Mouse (Mus musculus) ES-Bruce4 (cell line): ENCODE data around the gene Krtap4-9. TPM values are rescaled to one million over a fixed set of nuclear protein-coding genes. Genes with fewer than 3 reads are reported as not detected.
"Not testable (repeated sequence)": the region's sequence is repeated elsewhere in the genome, so short reads cannot be mapped to it uniquely, and the experiment has no call there.

Experiments used
- H3K27ac ChIP-seq: 2 replicates; pipeline ENCODE4 v1.5.1; 2012; ENCODE audit warnings: low read length, inconsistent platforms; ENCODE audit not compliant: insufficient read depth
- H3K27me3 ChIP-seq: 2 replicates; pipeline ENCODE4 v1.6.1; 2012; ENCODE audit warnings: mild to moderate bottlenecking, low read length, inconsistent platforms; ENCODE audit not compliant: control insufficient read depth, poor library complexity, insufficient read depth, severe bottlenecking
- H3K36me3 ChIP-seq: 2 replicates; pipeline ENCODE4 v1.6.1; 2012; ENCODE audit warnings: inconsistent platforms, mild to moderate bottlenecking, low read length, moderate library complexity; ENCODE audit not compliant: control insufficient read depth, poor library complexity, insufficient read depth, severe bottlenecking
- H3K4me1 ChIP-seq: one replicate; pipeline ENCODE4 v1.8.1; 2011; ENCODE audit warnings: low read length; ENCODE audit not compliant: control insufficient read depth, insufficient read depth
- H3K4me3 ChIP-seq: 2 replicates; pipeline ENCODE4 v1.5.1; 2011; ENCODE audit warnings: low read depth, mild to moderate bottlenecking, low read length
- H3K9ac ChIP-seq: 2 replicates; pipeline ENCODE4 v1.6.1; 2012; ENCODE audit warnings: low read depth, mild to moderate bottlenecking, inconsistent platforms; ENCODE audit not compliant: poor library complexity, severe bottlenecking
- H3K9me3 ChIP-seq: replicated peaks from 2 replicates; pipeline ENCODE4 v1.6.1; 2012; ENCODE audit warnings: mild to moderate bottlenecking, low read length, inconsistent platforms; ENCODE audit not compliant: control insufficient read depth, poor library complexity, insufficient read depth, severe bottlenecking
- CTCF ChIP-seq: IDR thresholded peaks from one replicate; pipeline ENCODE4 v1.8.1; 2011; ENCODE audit warnings: low read depth, low read length
- EP300 ChIP-seq: IDR thresholded peaks from 2 replicates; pipeline ENCODE4 v1.6.1; 2011; ENCODE audit warnings: low read depth, low read length; ENCODE audit not compliant: insufficient read depth
- POLR2A ChIP-seq: IDR thresholded peaks from one replicate; pipeline ENCODE4 v1.8.1; 2011; ENCODE audit warnings: low read length; ENCODE audit not compliant: insufficient read depth
- polyA plus RNA-seq: library from polyadenylated mRNA; stranded (reverse); fragments of >200 nt; gene quantifications from 2 replicates; pipeline ENCODE4 v1.2.4, GENCODE M21; 2011; ENCODE audit warnings: low read depth; ENCODE audit not compliant: missing spikeins, insufficient read depth, insufficient read length

The Krtap4-9 gene
- not detected in 2 replicates for polyA plus RNA-seq

DNA sequence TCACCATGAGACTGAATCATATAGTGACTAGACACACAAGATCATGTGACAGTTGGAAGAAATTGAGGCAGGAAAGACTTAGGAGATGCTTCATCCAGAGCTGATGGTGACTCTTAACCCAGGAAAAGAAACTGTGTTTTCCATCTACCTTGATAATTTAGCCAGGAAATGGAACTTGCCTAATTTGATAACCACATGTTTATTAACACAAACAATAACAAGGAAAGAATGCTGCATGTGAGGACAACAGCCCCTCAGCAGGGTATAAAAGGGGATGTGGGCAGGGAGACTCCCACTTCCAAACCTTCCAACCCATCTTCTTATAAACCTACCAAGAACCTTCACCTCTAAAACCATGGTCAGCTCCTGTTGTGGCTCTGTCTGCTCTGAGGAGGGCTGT, at the start of gene Krtap4-9:
Krtap4-9 (plus strand) TSS at position 301 of the 400 bp plus-strand sequence.
- not testable (repeated sequence) for H3K27me3 ChIP-seq, H3K9ac ChIP-seq, H3K27ac ChIP-seq

GRCm38 (mm10) chr11:99743985-99744384, 41.0 kb upstream of the Krtap4-9 start:
- no peak overlapping the region for H3K27ac ChIP-seq
- H3K9ac ChIP-seq = no peak overlapping the region
- no peaks in the 10 kb centered on the region for H3K27me3 ChIP-seq
- no peak overlapping the region for H3K4me3 ChIP-seq
- H3K9me3 ChIP-seq = no peaks in the 10 kb centered on the region
- TF ChIP-seq CTCF = no peak
- TF ChIP-seq POLR2A = no peak
- no peak for TF ChIP-seq EP300
- no peaks in the 10 kb centered on the region for H3K4me1 ChIP-seq
- no peaks in the 10 kb centered on the region for H3K36me3 ChIP-seq

More for the DNA sequence above, at the start of gene Krtap4-9:
- not testable (repeated sequence) for H3K9me3 ChIP-seq, H3K4me1 ChIP-seq, H3K4me3 ChIP-seq, H3K36me3 ChIP-seq

DNA sequence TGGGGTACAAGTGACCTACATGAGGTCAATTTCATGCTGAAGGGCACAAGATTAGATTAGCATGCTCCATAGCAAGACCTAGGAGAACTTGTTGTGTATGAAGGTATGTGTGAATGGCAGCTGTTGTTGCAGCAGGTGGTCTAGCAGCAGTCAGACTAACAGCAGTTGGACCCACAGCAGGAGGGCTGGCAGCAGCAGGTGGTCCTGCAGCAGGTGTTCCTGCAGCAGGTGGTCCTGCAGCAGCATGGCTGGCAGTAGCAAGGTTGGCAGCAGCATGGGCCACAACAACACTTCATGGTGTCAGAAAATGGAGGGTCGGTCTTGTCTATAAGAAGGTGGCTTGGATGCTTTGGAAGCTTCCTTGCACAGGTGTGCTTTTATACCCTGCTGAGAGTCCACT, 26.1 kb upstream of the Krtap4-9 start:
- no peaks in the 10 kb centered on the region; the same call in 1 of the 2 replicates for H3K27me3 ChIP-seq
- H3K36me3 ChIP-seq = no peaks in the 10 kb centered on the region
- no peak for TF ChIP-seq EP300
- TF ChIP-seq CTCF = no peak
- TF ChIP-seq POLR2A = no peak
- no peak overlapping the region for H3K4me3 ChIP-seq
- H3K9ac ChIP-seq = no peak overlapping the region
- no peak overlapping the region for H3K27ac ChIP-seq
- no peaks in the 10 kb centered on the region for H3K9me3 ChIP-seq
- no peaks in the 10 kb centered on the region for H3K4me1 ChIP-seq

DNA sequence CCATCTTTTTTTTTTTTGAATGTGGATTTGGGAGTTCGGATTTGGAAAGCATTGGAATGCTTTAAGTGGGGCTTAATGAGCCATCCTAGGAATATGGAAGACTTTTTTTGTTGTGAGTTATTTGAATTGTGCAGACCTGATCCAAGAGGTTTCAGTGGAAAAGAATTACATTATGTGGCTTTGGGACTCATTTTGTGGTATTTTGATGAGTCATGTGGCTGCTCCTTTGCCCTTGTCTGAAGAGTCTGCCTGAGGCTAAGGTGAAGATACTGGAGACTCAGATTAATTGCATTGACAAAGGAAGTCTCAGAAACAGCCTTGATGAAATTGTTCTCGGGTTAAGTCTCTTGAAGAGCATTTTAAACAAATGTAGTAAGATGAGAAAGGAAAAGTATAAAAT, 16.6 kb upstream of the Krtap4-9 start:
- Histone ChIP-seq H3K27me3 (no peaks in the 10 kb centered on the region), H3K9ac (no peak overlapping the region), H3K4me3 (no peak overlapping the region), H3K9me3 (no peaks in the 10 kb centered on the region), H3K27ac (no peak overlapping the region), H3K4me1 (no peaks in the 10 kb centered on the region), H3K36me3 (no peaks in the 10 kb centered on the region)
- TF ChIP-seq POLR2A = no peak
- no peak for TF ChIP-seq EP300
- no peak for TF ChIP-seq CTCF

DNA sequence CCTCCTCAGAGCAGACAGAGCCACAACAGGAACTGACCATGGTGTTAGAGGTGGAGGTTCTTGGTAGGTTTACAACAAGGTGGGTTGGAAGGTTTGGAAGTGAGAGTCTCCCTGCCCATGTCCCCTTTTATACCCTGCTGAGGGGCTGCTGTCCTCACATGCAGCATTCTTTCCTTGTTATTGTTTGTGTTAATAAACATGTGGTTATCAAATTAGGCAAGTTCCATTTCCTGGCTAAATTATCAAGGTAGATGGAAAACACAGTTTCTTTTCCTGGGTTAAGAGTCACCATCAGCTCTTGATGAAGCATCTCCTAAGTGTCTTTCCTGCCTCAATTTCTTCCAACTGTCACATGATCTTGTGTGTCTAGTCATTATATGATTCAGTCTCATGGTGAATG, 12.2 kb upstream of the Krtap4-9 start, which contains the start of gene Gm11595:
Gm11595 (minus strand) TSS at position 101 of the 400 bp plus-strand sequence.
- H3K4me3 ChIP-seq, H3K9ac ChIP-seq, H3K36me3 ChIP-seq, H3K27ac ChIP-seq, H3K9me3 ChIP-seq, H3K27me3 ChIP-seq, H3K4me1 ChIP-seq: not testable (repeated sequence)

DNA sequence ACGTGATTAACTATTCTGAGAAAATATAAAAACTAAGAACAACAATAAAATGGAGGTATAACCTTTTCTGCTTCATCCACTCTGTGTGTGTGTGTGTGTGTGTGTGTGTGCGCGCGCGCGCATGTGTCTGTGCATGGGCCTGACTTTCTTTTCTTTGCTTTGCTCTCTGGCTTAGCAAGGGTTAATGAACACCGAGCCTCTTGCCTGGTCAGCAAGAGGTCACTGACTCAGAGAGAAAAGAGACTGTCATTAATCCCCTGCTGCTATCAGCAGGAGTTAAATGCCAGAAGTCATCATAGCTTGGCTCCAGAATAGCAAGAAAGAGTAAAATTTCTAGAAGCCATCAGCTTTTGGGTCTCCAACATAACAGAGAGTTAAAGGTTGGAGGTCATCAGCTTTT, 6.6 kb upstream of the Krtap4-9 start:
- H3K4me3 ChIP-seq = no peak overlapping the region
- H3K27me3 ChIP-seq = no peaks in the 10 kb centered on the region
- no peaks in the 10 kb centered on the region for H3K9me3 ChIP-seq
- no peak overlapping the region for H3K9ac ChIP-seq
- no peaks in the 10 kb centered on the region for H3K4me1 ChIP-seq
- TF ChIP-seq CTCF (no peak), POLR2A (no peak), EP300 (no peak)
- no peaks in the 10 kb centered on the region for H3K36me3 ChIP-seq
- H3K27ac ChIP-seq = no peak overlapping the region

- Histone ChIP-seq H3K27ac (no peak within 1 kb of the TSS), H3K36me3 (no peaks in the 10 kb centered on the region), H3K27me3 (no peaks in the 10 kb centered on the region), H3K4me3 (no peak within 1 kb of the TSS), H3K4me1 (no peaks in the 10 kb centered on the region), H3K9ac (no peak within 1 kb of the TSS), H3K9me3 (no peaks in the 10 kb centered on the region)
- TF ChIP-seq EP300 (no peak), POLR2A (no peak), CTCF (no peak)
Measured at GRCm38 (mm10) chr11:99780604-99781003, 4.4 kb upstream of the Krtap4-9 start, which contains the start of gene Krtap4-8. Krtap4-8 (minus strand) TSS chr11:99780704.
